Mouse (Mus musculus): ENCODE results near the gene Syndig1. TPM values are rescaled to one million over a fixed set of nuclear protein-coding genes. Genes with fewer than 3 reads are reported as not detected.

Syndig1 gene
- polyA plus RNA-seq, 1 experiment from 2014 or later: 4.0 TPM

Other genes with a start within 250 kb of the Syndig1 start
- gene C530025M09Rik, start 2.0 kb downstream of the Syndig1 start, polyA plus RNA-seq (2014; fragmentation: Nextera tagmentation; extraction: Ambion mirVana): not detected in 2 replicates